Mouse (Mus musculus) heart, postnatal 36 days (tissue): ENCODE data around the gene Itsn1. TPM values are rescaled to one million over a fixed set of nuclear protein-coding genes. Genes with fewer than 3 reads are reported as not detected.

Source experiments
- DNase-seq, 2 experiments: peaks; one replicate each; pipeline ENCODE4 v3.0.0; 2021 to 2022
- intact Hi-C: fragments of 180-260 bp; cut with DNase I; formaldehyde crosslinking; loops from one replicate; pipeline ENCODE4 v1.15.1; 2025
- microRNA-seq, 2 experiments: library from miRNA; unstranded; fragments of <30 nt; microRNA quantifications; one replicate each; pipeline ENCODE4 v1.2.0; 2021; ENCODE audit warnings: borderline number of aligned reads in 2 of 2
- total RNA-seq, 2 experiments: library from RNA; stranded (reverse); gene quantifications; 2 replicates each; pipeline ENCODE4 v1.2.3; 2021

The Itsn1 gene
- total RNA-seq, 2 experiments from 2014 or later: 44.0 to 44.7 TPM

- DNase-seq: no peak
- intact Hi-C loops: no loop called here
These were observed 239.6 kb downstream of the Itsn1 start for GRCm38 (mm10) chr16:91968725-91969124.

GRCm38 (mm10) chr16:91969516-91970031, 240.5 kb downstream of the Itsn1 start:
- intact Hi-C loops: no loop called here
- DNase-seq: peak in 1 of 2 experiments; percentile 19

Small RNAs within 50 kb of the gene (microRNA-seq; reads per million reads assigned to microRNA genes)
- 0 reads per million in 2 experiments for gene Gm27773

Other genes with a start within 250 kb of the Itsn1 start
- 10 to 100 TPM; 31.5 to 32.6 TPM for gene Ifnar1, start 244.0 kb upstream of the Itsn1 start, total RNA-seq
- 100 to 1,000 TPM; 128 to 159 TPM for gene Ifngr2, start 182.2 kb upstream of the Itsn1 start, total RNA-seq
- 10 to 100 TPM; 55.0 to 67.6 TPM for gene Tmem50b, start 131.5 kb upstream of the Itsn1 start, total RNA-seq
- 10 to 100 TPM; 32.3 to 35.8 TPM for gene Dnajc28, start 110.3 kb upstream of the Itsn1 start, total RNA-seq
- 10 to 100 TPM; 69.0 to 72.7 TPM for gene Gart, start 82.3 kb upstream of the Itsn1 start, total RNA-seq
- 100 to 1,000 TPM; 129 to 154 TPM for gene Son, start 81.8 kb upstream of the Itsn1 start, total RNA-seq
- gene Donson, start 40.5 kb upstream of the Itsn1 start, total RNA-seq: 1 to 10 TPM; 2.9 to 3.3 TPM
- 10 to 100 TPM; 25.6 to 26.4 TPM for gene Cryzl1, start 306 bp upstream of the Itsn1 start, total RNA-seq